Mouse (Mus musculus): Measurements from ENCODE around the gene Tshz2. TPM values are rescaled to one million over a fixed set of nuclear protein-coding genes. Genes with fewer than 3 reads are reported as not detected.

The Tshz2 gene
- polyA plus RNA-seq, 1 experiment from 2014 or later, result 2.7 TPM

DNA sequence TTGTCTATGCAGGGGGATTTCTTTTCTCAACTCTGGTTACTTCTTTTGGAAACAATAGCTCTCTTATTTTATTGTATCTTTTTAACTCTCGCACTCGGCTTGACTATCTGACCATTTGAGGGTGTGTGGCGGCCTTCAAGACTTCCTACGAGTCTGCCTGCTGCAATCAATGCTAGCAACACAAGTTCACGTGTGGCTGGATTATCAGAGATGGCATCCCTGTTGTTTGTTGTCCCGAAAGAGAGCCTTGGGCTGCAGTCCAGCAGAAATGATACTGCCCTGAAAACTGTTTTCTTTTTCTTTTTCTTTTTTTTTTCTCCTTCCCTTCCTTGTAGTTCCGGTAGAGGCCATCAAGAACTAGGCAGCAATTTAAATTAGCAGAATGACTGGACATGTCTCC is 2.6 kb downstream of the Tshz2 start:
- DNase-seq (ENCODE audit: low spot score), result no peak
- WGBS, result 57% methylated on average over 7 of the region's 7 CpGs
- Histone ChIP-seq H3K36me3 (replicated peaks) (no peaks in the 10 kb centered on the region), H3K27me3 (replicated peaks; ENCODE audit: low read depth, poor library complexity, severe bottlenecking) (no peaks in the 10 kb centered on the region), H3K4me1 (peaks cover 41% of the 10 kb centered on the region), H3K27ac (replicated peaks) (no peak overlapping the region), H3K9me3 (no peaks in the 10 kb centered on the region), H3K4me3 (peak overlapping the region; percentile 81)

DNA sequence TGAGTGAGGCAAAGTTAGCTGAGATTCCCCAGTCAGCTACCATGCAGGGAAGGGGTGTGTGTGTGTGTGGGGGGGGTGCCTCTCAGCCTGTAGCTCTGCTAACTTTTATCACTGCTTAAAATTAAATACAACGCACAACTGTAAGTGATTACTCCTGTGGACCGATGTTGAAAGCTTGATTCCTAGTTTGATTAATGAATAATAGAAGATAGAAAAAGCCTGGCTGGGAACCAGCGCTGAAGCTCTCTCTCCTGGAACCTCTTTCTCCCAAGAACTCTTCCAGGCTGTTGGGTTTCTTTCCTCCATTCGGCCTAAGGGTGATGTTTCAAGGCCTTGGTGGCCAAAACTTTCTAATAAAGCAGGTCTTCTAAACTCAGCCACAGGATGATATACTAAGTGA is 3.6 kb downstream of the Tshz2 start:
- H3K4me1 ChIP-seq, result peaks cover 41% of the 10 kb centered on the region
- no peaks in the 10 kb centered on the region for H3K36me3 ChIP-seq (replicated peaks)
- no peaks in the 10 kb centered on the region for H3K27me3 ChIP-seq (replicated peaks; ENCODE audit: low read depth, poor library complexity, severe bottlenecking)
- DNase-seq (ENCODE audit: low spot score), result no peak
- no peak overlapping the region for H3K27ac ChIP-seq (replicated peaks)
- WGBS, result 85% methylated on average over 4 of the region's 4 CpGs
- no peaks in the 10 kb centered on the region for H3K9me3 ChIP-seq
- no peak overlapping the region for H3K4me3 ChIP-seq

DNA sequence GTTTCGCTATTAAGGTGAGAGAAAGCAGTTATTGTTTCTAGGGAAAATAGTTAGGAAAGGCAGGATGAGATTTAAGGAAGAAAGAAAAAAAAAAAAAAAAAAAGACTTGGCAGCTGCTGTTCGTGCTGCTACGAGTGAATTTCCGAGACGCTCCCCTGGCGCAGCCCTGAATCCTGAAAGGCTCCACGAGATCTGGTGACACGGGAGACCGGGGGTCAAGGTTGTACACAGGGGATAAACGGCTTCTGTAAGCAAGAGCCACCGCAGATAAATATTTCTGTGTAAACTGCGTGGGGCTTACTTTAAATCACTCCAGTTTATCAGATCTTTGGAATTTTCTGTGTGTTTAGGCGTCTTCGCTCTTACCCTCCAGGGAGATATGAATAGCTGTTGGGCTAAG is 8.7 kb downstream of the Tshz2 start:
- no peak for DNase-seq (ENCODE audit: low spot score)
- no peak overlapping the region for H3K27ac ChIP-seq (replicated peaks)
- H3K9me3 ChIP-seq, result no peaks in the 10 kb centered on the region
- H3K4me1 ChIP-seq, result peaks cover 12% of the 10 kb centered on the region; the same call in 1 of the 2 replicates
- 68% methylated on average over 14 of the region's 14 CpGs for WGBS
- H3K36me3 ChIP-seq (replicated peaks), result no peaks in the 10 kb centered on the region
- H3K4me3 ChIP-seq, result no peak overlapping the region
- no peaks in the 10 kb centered on the region for H3K27me3 ChIP-seq (replicated peaks; ENCODE audit: low read depth, poor library complexity, severe bottlenecking)

DNA sequence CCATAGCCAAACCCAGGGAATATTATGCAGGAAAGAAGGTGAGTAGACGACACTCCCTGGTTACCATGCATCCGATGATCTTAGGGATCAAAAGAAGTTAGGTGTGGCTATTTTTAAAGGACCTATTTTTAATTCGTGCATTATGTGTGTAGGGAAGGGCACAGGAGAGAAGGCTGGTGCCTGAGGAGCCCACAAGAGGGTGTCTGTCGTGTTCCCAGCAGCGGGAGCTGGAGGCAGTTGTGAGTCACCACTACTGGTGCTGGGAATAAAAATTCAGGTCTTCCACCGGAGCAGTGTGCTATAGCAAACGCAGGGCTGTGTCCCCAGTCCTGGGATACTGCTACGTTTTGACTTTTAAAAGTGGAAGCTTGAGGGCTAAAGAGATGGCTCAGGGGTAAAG is 9.6 kb downstream of the Tshz2 start:
- Histone ChIP-seq H3K27me3 (replicated peaks; ENCODE audit: low read depth, poor library complexity, severe bottlenecking) (no peaks in the 10 kb centered on the region), H3K9me3 (no peaks in the 10 kb centered on the region), H3K27ac (replicated peaks) (no peak overlapping the region), H3K4me1 (peaks cover 12% of the 10 kb centered on the region; the same call in 1 of the 2 replicates), H3K4me3 (no peak overlapping the region), H3K36me3 (replicated peaks) (no peaks in the 10 kb centered on the region)
- no peak for DNase-seq (ENCODE audit: low spot score)
- 87% methylated on average over 8 of the region's 8 CpGs for WGBS

DNA sequence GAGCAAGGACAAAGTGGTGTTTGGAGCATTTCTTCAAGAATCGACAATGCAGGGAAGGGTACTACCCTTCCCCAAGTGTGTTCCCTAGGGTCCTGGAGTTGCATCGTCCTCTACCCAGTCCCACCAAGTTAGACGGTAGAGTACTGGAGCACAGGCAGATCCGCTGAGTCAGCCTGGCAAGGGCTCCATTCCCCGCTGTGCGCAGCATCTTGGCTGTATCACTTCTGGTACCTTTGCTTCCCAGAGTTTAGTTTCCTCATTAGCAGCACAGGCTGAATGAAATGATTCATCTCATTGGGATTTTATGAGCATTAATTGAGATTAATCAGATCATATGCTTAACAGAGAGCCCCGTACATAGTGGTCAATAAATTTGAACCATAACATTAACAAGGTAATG is 14.3 kb downstream of the Tshz2 start:
- H3K27me3 ChIP-seq (replicated peaks; ENCODE audit: low read depth, poor library complexity, severe bottlenecking), result no peaks in the 10 kb centered on the region
- no peaks in the 10 kb centered on the region for H3K9me3 ChIP-seq
- H3K4me1 ChIP-seq, result peaks cover 14% of the 10 kb centered on the region
- 90% methylated on average over 7 of the region's 7 CpGs for WGBS
- H3K4me3 ChIP-seq, result no peak overlapping the region
- H3K27ac ChIP-seq (replicated peaks), result no peak overlapping the region
- no peaks in the 10 kb centered on the region for H3K36me3 ChIP-seq (replicated peaks)
- no peak for DNase-seq (ENCODE audit: low spot score)

DNA sequence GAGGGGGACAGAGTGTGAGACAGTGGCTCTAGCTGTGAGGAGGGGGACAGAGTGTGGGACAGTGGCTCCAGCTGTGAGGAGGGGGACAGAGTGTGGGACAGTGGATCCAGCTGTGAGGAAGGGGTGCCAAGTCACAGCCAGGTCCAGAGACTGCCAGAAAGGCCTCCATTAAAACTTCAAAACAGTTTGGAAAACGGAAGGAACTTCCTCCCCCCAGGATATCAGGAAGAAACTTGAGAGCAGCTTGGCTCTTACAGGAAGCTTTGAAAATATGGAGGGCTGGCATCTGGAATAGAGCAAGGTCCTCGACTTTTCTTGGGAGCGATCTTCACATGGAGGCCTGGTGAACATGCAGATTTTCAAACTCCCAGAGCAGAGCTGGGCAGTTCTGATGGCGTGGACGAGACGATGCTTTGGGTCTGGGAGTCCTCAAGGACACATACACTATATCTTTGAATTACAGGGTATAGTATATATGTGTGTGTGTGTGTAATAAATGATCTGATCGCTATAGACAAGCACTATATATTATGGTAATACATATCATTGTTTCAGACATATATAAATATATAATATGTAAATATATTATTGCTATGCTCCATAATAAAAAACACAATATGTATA is 16.6 kb downstream of the Tshz2 start:
- no peak for DNase-seq (ENCODE audit: low spot score)
- H3K9me3 ChIP-seq, result no peaks in the 10 kb centered on the region
- H3K4me1 ChIP-seq, result peaks cover 14% of the 10 kb centered on the region
- no peak overlapping the region; the same call in 1 of the 2 replicates for H3K27ac ChIP-seq (replicated peaks)
- H3K27me3 ChIP-seq (replicated peaks; ENCODE audit: low read depth, poor library complexity, severe bottlenecking), result no peaks in the 10 kb centered on the region
- no peak overlapping the region for H3K4me3 ChIP-seq
- no peaks in the 10 kb centered on the region for H3K36me3 ChIP-seq (replicated peaks)
- WGBS, result 63% methylated on average over 7 of the region's 7 CpGs

DNA sequence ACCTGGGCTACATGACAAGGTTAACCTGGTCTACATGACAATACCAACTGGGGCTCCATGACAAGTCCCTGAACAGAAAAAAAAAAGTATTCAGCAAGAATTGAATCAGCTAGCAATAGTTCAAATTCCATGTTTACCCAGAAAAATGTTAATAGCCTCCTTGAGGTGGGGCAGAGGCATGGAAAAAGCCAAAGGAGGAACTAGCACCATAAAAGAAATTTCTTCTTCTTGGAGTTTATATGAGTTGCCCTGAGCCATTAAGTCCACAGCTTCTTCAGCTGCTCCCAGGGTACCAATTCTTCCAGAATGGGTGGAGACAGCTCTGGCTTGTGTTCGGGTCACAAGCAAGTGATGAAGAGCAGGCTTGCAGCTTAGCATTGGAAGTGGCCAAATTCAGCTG is 20.5 kb downstream of the Tshz2 start:
- Histone ChIP-seq H3K9me3 (no peaks in the 10 kb centered on the region), H3K27ac (replicated peaks) (no peak overlapping the region), H3K4me1 (peaks cover 12% of the 10 kb centered on the region), H3K27me3 (replicated peaks; ENCODE audit: low read depth, poor library complexity, severe bottlenecking) (no peaks in the 10 kb centered on the region), H3K36me3 (replicated peaks) (no peaks in the 10 kb centered on the region), H3K4me3 (no peak overlapping the region)
- WGBS, result 86% methylated on average over 1 of the region's 1 CpGs
- DNase-seq (ENCODE audit: low spot score), result no peak

DNA sequence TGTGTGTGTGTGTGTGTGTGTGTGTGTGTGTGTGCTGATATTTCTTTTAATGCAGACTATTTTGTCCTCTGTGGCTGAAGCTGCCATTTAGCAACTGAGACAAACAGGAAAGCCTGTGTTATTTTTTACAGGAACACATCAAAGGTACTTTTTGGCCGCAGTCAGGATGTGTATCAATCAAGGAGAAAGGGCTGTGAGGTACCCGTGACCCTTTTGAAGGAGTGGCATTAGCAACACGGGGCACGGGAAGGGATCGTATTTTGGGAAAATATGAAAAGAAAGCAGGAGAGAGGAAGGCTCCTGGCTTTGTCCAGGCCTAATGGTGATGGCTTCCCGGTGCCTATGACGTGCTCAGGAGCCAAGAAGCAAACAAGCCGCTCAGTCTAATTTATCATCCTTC is 31.0 kb downstream of the Tshz2 start:
- Histone ChIP-seq H3K4me1 (peaks cover 53% of the 10 kb centered on the region), H3K27me3 (replicated peaks; ENCODE audit: low read depth, poor library complexity, severe bottlenecking) (no peaks in the 10 kb centered on the region), H3K4me3 (no peak overlapping the region), H3K27ac (replicated peaks) (peak overlapping the region; percentile 72), H3K36me3 (replicated peaks) (no peaks in the 10 kb centered on the region), H3K9me3 (no peaks in the 10 kb centered on the region)
- WGBS, result 53% methylated on average over 8 of the region's 8 CpGs
- peak; percentile 15 for DNase-seq (ENCODE audit: low spot score)

DNA sequence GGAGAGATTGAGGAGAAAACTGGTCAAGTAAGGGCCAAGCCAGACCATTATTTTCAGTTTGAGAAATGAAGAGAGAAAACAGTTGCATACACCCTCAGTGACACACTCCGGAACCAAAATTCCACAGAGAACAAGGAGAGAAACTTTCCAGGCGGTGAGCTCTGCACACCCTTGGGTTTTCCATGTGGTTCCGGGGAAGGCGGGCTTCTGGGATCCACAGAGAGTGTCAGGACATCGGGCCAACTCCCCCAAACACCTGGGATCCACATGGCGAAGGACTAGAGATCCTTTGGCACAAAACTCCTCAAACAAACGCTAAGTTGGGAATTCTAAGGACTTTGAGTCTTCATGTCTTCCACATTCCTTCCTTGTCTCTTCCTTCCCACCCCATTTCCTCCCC is 38.5 kb downstream of the Tshz2 start:
- WGBS, result 91% methylated on average over 7 of the region's 7 CpGs
- no peak for DNase-seq (ENCODE audit: low spot score)
- Histone ChIP-seq H3K4me3 (no peak overlapping the region), H3K27ac (replicated peaks) (no peak overlapping the region), H3K4me1 (peaks cover 17% of the 10 kb centered on the region), H3K27me3 (replicated peaks; ENCODE audit: low read depth, poor library complexity, severe bottlenecking) (no peaks in the 10 kb centered on the region), H3K36me3 (replicated peaks) (no peaks in the 10 kb centered on the region), H3K9me3 (no peaks in the 10 kb centered on the region)

DNA sequence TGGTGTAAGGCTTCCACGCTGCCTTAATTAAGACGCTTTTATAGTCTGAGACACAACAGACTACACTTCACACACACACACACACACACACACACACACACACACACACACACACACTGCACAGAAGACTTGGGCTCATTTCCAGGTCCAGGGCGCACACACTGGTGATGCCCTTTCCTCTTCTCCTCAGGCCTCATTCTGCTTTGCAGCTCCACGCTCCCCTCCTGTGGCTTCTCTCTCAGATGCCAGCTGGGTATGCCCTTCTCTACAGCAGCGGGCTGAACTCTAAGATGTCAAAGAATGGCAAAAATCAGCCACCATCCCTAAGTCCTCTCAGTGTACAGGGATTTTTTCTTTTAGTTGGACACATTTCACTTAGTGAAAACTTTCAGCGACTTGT is 41.0 kb downstream of the Tshz2 start:
- WGBS, result 87% methylated on average over 6 of the region's 6 CpGs

DNA sequence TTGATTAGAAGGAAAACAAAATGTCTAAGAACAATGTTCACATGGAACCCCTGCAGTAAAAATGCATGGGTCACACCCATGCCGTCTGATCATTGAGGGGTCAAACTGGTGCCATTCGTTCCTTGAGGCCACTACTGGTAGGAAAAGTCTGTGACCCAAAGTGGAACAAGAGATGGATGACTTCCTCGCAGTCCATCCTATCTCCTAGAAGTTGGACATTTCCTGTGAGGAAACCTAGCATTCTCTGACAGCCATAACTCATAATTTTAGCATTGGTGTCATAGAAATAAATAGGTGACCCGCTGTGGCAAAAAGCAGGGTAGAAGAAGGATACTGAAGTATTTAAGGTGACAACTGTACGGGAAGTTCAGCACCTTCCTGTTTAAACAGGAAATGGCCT is 41.4 kb downstream of the Tshz2 start:
- no peak overlapping the region for H3K27ac ChIP-seq (replicated peaks)
- 88% methylated on average over 5 of the region's 5 CpGs for WGBS

More for the DNA sequence above, 41.0 kb downstream of the Tshz2 start:
- no peak for DNase-seq (ENCODE audit: low spot score)
- Histone ChIP-seq H3K27me3 (replicated peaks; ENCODE audit: low read depth, poor library complexity, severe bottlenecking) (no peaks in the 10 kb centered on the region), H3K9me3 (no peaks in the 10 kb centered on the region), H3K4me3 (no peak overlapping the region), H3K27ac (replicated peaks) (no peak overlapping the region), H3K36me3 (replicated peaks) (no peaks in the 10 kb centered on the region), H3K4me1 (peaks cover 14% of the 10 kb centered on the region)

DNA sequence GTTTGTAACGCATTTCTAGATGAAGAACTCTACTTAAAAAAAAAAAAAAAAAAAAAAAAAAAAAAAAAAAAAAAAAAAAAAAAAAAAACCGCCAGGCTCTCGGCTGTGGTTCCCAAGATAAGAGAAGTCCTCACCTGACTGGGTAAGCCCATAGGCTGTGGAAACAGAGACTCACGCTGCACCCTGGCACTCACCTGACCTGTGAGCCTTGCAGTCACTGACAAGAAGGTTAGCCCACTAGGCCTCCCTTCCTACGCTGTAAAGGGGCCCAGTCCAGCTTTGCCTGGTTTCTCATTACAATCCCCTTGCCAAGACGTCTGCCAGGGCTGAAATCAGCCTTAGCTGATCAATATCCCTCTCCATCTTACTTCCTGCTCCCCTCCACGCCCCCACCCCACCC is 46.5 kb downstream of the Tshz2 start:
- H3K27me3 ChIP-seq (replicated peaks; ENCODE audit: low read depth, poor library complexity, severe bottlenecking), result no peaks in the 10 kb centered on the region
- H3K9me3 ChIP-seq, result no peaks in the 10 kb centered on the region
- H3K27ac ChIP-seq (replicated peaks), result no peak overlapping the region; the same call in 1 of the 2 replicates
- H3K36me3 ChIP-seq (replicated peaks), result no peaks in the 10 kb centered on the region
- no peak for DNase-seq (ENCODE audit: low spot score)
- peaks cover 20% of the 10 kb centered on the region for H3K4me1 ChIP-seq
- 70% methylated on average over 7 of the region's 7 CpGs for WGBS
- no peak overlapping the region for H3K4me3 ChIP-seq

More for the DNA sequence above, 41.4 kb downstream of the Tshz2 start:
- no peak overlapping the region for H3K4me3 ChIP-seq
- DNase-seq (ENCODE audit: low spot score), result no peak
- no peaks in the 10 kb centered on the region for H3K9me3 ChIP-seq
- no peaks in the 10 kb centered on the region for H3K36me3 ChIP-seq (replicated peaks)
- H3K27me3 ChIP-seq (replicated peaks; ENCODE audit: low read depth, poor library complexity, severe bottlenecking), result no peaks in the 10 kb centered on the region
- H3K4me1 ChIP-seq, result peaks cover 14% of the 10 kb centered on the region

DNA sequence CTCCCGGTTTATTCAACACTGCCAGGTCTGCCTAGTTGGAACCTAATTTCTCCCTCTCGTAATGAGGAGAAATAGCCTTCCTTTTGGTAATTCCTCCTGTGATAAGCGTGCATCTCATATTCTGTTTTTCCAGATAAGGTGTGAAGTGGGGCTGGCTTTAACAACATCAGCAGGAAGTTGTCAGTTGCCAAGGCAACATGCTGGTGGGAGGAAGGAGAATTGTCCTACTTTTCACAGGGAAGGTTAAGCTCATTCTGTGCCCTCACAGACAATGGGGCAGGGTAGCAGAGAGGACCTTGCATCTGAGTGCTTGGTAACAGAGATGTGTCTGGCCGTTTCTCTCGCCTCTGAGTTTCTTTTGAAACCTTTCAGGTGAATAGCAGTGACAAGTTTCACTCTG is 47.1 kb downstream of the Tshz2 start:
- 58% methylated on average over 5 of the region's 5 CpGs for WGBS
- Histone ChIP-seq H3K4me1 (peaks cover 23% of the 10 kb centered on the region), H3K27ac (replicated peaks) (no peak overlapping the region), H3K27me3 (replicated peaks; ENCODE audit: low read depth, poor library complexity, severe bottlenecking) (no peaks in the 10 kb centered on the region), H3K4me3 (no peak overlapping the region), H3K36me3 (replicated peaks) (no peaks in the 10 kb centered on the region), H3K9me3 (no peaks in the 10 kb centered on the region)
- DNase-seq (ENCODE audit: low spot score), result no peak

All from embryonic facial prominence, embryonic 10.5 days (tissue).